Mouse (Mus musculus): Measurements from ENCODE around the gene Iqsec1. TPM values are rescaled to one million over a fixed set of nuclear protein-coding genes. Genes with fewer than 3 reads are reported as not detected.
"Not testable (repeated sequence)": the region's sequence is repeated elsewhere in the genome, so short reads cannot be mapped to it uniquely, and the experiment has no call there.

Gene Iqsec1
- polyA plus RNA-seq, 1 experiment from 2014 or later: 30.1 TPM

GRCm38 (mm10) chr6:90643057-90643456 lies 345.4 kb downstream of the Iqsec1 start:
- no peak for ATAC-seq (ENCODE audit: low FRiP score)
- no peak overlapping the region for H3K4me3 ChIP-seq (replicated peaks; ENCODE audit: low read length)
- no peak for DNase-seq (ENCODE audit: low spot score)
- no peaks in the 10 kb centered on the region for H3K36me3 ChIP-seq (replicated peaks; ENCODE audit: control insufficient read depth, insufficient read depth)
- no peaks in the 10 kb centered on the region for H3K27me3 ChIP-seq (ENCODE audit: control insufficient read depth, insufficient read depth, low read length)
- WGBS: 88% methylated on average over 3 of the region's 3 CpGs
- H3K9me3 ChIP-seq (ENCODE audit: control insufficient read depth, low read length): 0 out of 2 replicates have a peak, but pooled peaks cover 4% of the 10 kb centered on the region
- no peak overlapping the region for H3K9ac ChIP-seq
- no peak overlapping the region for H3K27ac ChIP-seq
- H3K4me2 ChIP-seq (replicated peaks): no peak overlapping the region
- peaks cover 10% of the 10 kb centered on the region; the same call in 1 of the 2 replicates for H3K4me1 ChIP-seq (replicated peaks; ENCODE audit: control insufficient read depth, insufficient read depth, low read length)

DNA sequence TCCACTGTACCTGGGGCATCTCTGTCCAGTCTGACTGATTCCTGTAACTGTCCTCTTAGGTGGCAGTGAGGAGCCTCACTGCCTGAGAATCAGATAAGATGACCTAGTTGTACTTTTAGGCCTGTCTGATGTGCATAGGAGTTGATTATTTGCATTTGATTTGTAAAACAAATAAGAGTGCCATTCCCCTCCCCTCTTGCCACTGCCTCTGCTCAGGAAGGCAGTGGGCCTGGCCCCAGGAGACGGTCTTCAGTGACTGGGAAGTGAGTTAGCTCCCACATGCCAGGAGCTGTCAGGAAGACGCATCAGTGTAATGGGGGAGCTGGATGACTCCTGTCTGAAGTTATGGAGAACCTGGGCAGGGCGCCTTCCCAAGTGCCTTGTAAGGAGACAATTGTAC lies 352.9 kb downstream of the Iqsec1 start:
- H3K27ac ChIP-seq: no peak overlapping the region
- H3K4me2 ChIP-seq (replicated peaks): no peak overlapping the region
- ATAC-seq (ENCODE audit: low FRiP score) (no peak), DNase-seq (ENCODE audit: low spot score) (no peak)
- H3K9me3 ChIP-seq (ENCODE audit: control insufficient read depth, low read length): no peaks in the 10 kb centered on the region
- 54% methylated on average over 3 of the region's 3 CpGs for WGBS
- H3K27me3 ChIP-seq (ENCODE audit: control insufficient read depth, insufficient read depth, low read length): no peaks in the 10 kb centered on the region
- no peaks in the 10 kb centered on the region for H3K36me3 ChIP-seq (replicated peaks; ENCODE audit: control insufficient read depth, insufficient read depth)
- no peaks in the 10 kb centered on the region for H3K4me1 ChIP-seq (replicated peaks; ENCODE audit: control insufficient read depth, insufficient read depth, low read length)
- H3K9ac ChIP-seq: no peak overlapping the region
- H3K4me3 ChIP-seq (replicated peaks; ENCODE audit: low read length): no peak overlapping the region

DNA sequence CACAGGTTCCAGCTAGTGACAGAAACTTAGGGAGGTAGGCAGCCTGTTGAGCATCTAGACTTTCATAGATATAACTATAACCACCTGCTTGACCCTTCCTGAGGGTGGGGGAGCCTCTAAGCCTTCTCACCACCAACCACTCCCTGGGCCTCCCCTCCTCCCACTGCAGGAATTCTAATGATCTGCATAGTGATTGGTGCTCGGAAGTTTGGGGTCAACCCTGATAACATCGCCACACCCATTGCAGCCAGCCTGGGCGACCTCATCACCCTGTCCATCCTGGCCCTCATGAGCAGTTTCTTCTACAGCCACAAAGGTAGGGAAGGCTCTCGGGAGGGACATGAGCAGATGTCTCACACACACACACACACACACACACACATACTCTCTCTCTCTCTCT lies 353.4 kb downstream of the Iqsec1 start:
- Histone ChIP-seq H3K27ac (no peak overlapping the region), H3K36me3 (replicated peaks; ENCODE audit: control insufficient read depth, insufficient read depth) (no peaks in the 10 kb centered on the region), H3K9me3 (ENCODE audit: control insufficient read depth, low read length) (no peaks in the 10 kb centered on the region), H3K9ac (no peak overlapping the region), H3K4me1 (replicated peaks; ENCODE audit: control insufficient read depth, insufficient read depth, low read length) (no peaks in the 10 kb centered on the region), H3K4me3 (replicated peaks; ENCODE audit: low read length) (no peak overlapping the region), H3K4me2 (replicated peaks) (no peak overlapping the region), H3K27me3 (ENCODE audit: control insufficient read depth, insufficient read depth, low read length) (no peaks in the 10 kb centered on the region)
- 49% methylated on average over 4 of the region's 4 CpGs for WGBS
- ATAC-seq (ENCODE audit: low FRiP score) (no peak), DNase-seq (ENCODE audit: low spot score) (no peak)

GRCm38 (mm10) chr6:90632526-90632925 lies 356.0 kb downstream of the Iqsec1 start:
- not testable (repeated sequence) for DNase-seq (ENCODE audit: low spot score); ATAC-seq (ENCODE audit: low FRiP score); H3K4me2 ChIP-seq (replicated peaks); H3K9ac ChIP-seq; H3K27ac ChIP-seq; H3K4me3 ChIP-seq (replicated peaks; ENCODE audit: low read length); H3K9me3 ChIP-seq (ENCODE audit: control insufficient read depth, low read length); H3K27me3 ChIP-seq (ENCODE audit: control insufficient read depth, insufficient read depth, low read length); H3K4me1 ChIP-seq (replicated peaks; ENCODE audit: control insufficient read depth, insufficient read depth, low read length); H3K36me3 ChIP-seq (replicated peaks; ENCODE audit: control insufficient read depth, insufficient read depth)
- WGBS: 71% methylated on average over 3 of the region's 3 CpGs

DNA sequence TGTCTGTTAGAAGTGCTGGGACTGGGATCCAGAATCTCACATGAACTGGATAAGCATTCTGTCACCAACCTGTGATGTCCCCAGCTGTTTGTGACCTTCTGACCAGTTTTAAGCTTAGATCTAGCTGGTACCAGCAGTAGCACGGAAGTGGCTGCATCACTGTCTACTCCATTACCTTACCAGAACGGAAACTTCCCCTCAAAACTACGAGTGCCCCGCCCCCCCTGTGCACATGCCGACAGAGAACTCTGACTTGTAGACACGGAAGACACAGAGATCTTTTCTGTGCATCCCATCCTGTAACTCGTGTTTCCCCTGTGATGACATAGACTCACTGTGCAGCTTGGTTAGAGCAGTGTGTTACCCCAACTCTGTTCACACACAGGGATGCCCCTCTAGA lies 358.1 kb downstream of the Iqsec1 start:
- no peak overlapping the region for H3K9ac ChIP-seq
- no peak overlapping the region for H3K4me2 ChIP-seq (replicated peaks)
- H3K9me3 ChIP-seq (ENCODE audit: control insufficient read depth, low read length): no peaks in the 10 kb centered on the region
- H3K4me3 ChIP-seq (replicated peaks; ENCODE audit: low read length): no peak overlapping the region
- no peaks in the 10 kb centered on the region for H3K36me3 ChIP-seq (replicated peaks; ENCODE audit: control insufficient read depth, insufficient read depth)
- H3K4me1 ChIP-seq (replicated peaks; ENCODE audit: control insufficient read depth, insufficient read depth, low read length): no peaks in the 10 kb centered on the region
- no peaks in the 10 kb centered on the region for H3K27me3 ChIP-seq (ENCODE audit: control insufficient read depth, insufficient read depth, low read length)
- no peak overlapping the region for H3K27ac ChIP-seq
- no peak for ATAC-seq (ENCODE audit: low FRiP score)
- DNase-seq (ENCODE audit: low spot score): no peak
- 88% methylated on average over 7 of the region's 7 CpGs for WGBS

- Histone ChIP-seq H3K9me3 (ENCODE audit: control insufficient read depth, low read length) (no peaks in the 10 kb centered on the region), H3K4me2 (replicated peaks) (no peak overlapping the region), H3K4me1 (replicated peaks; ENCODE audit: control insufficient read depth, insufficient read depth, low read length) (no peaks in the 10 kb centered on the region), H3K27me3 (ENCODE audit: control insufficient read depth, insufficient read depth, low read length) (no peaks in the 10 kb centered on the region), H3K9ac (no peak overlapping the region), H3K36me3 (replicated peaks; ENCODE audit: control insufficient read depth, insufficient read depth) (no peaks in the 10 kb centered on the region), H3K27ac (no peak overlapping the region), H3K4me3 (replicated peaks; ENCODE audit: low read length) (no peak overlapping the region)
- ATAC-seq (ENCODE audit: low FRiP score) (no peak), DNase-seq (ENCODE audit: low spot score) (no peak)
- WGBS: 90% methylated on average over 6 of the region's 6 CpGs
Observed at GRCm38 (mm10) chr6:90629506-90629905, 359.0 kb downstream of the Iqsec1 start.

DNA sequence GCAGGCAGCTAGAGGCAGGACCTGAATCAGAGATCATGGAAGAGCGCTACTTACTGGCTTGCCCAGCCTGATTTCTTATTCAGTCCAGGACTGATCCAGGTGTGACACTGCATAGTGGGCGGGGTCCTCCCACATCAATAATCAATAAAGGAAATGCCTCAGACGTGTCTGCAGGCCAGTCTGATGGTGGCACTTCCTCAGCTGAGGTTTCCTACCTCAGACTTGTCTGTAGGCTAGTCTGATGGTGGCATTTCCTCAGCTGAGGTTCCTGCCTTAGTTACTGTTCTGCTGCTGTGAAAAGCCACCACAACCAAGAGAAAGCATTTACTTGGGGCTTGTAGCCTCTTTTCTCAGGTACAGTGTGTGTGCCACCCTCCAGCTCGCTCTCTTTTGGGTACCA lies 360.9 kb downstream of the Iqsec1 start:
- Histone ChIP-seq H3K27me3 (ENCODE audit: control insufficient read depth, insufficient read depth, low read length) (no peaks in the 10 kb centered on the region), H3K27ac (no peak overlapping the region), H3K4me3 (replicated peaks; ENCODE audit: low read length) (no peak overlapping the region), H3K36me3 (replicated peaks; ENCODE audit: control insufficient read depth, insufficient read depth) (no peaks in the 10 kb centered on the region), H3K9me3 (ENCODE audit: control insufficient read depth, low read length) (no peaks in the 10 kb centered on the region), H3K9ac (no peak overlapping the region), H3K4me2 (replicated peaks) (no peak overlapping the region), H3K4me1 (replicated peaks; ENCODE audit: control insufficient read depth, insufficient read depth, low read length) (0 out of 2 replicates have a peak, but pooled peaks cover 4% of the 10 kb centered on the region)
- no peak for ATAC-seq (ENCODE audit: low FRiP score)
- 90% methylated on average over 4 of the region's 4 CpGs for WGBS
- no peak for DNase-seq (ENCODE audit: low spot score)

DNA sequence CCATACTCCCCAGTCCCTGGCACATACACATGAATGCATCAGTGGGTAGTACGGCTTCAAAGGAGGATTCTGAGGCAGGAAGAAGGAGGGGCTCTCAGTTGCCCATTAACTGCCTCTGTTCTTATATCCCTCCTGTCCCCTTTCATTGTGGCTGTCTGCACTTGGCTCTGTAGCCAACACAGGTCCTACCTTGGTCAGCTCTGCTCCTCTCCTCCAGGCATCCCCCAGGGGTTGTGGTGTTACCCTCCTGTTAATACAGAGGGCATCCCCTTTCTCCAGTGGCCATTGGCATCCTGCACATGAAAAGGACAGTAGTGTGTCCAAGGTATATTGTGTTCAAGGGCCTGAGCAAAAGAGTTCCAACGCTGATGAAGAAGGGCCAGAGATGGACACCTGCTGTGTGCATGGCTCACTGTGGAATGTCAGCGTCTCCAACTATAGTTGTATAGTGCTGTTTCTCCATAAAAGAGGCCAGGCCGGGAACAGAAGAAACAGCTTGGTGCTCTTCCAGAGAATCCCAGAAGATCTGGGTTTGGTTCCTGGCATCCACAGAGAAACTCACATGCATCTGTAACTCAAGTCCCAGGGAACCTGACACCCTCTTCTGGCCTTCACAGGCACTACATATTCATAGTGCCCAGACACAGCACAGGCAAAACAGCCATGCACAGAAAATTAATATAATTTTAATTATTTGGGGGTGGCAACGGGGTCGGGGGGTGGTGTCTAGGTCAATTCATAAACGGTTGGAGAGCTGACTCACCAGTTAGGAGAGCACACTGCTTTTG lies 363.1 kb downstream of the Iqsec1 start:
- WGBS: 80% methylated on average over 7 of the region's 7 CpGs
- Histone ChIP-seq H3K27ac (no peak overlapping the region), H3K36me3 (replicated peaks; ENCODE audit: control insufficient read depth, insufficient read depth) (no peaks in the 10 kb centered on the region), H3K9me3 (ENCODE audit: control insufficient read depth, low read length) (no peaks in the 10 kb centered on the region), H3K27me3 (ENCODE audit: control insufficient read depth, insufficient read depth, low read length) (no peaks in the 10 kb centered on the region), H3K4me3 (replicated peaks; ENCODE audit: low read length) (no peak overlapping the region), H3K9ac (no peak overlapping the region), H3K4me1 (replicated peaks; ENCODE audit: control insufficient read depth, insufficient read depth, low read length) (0 out of 2 replicates have a peak, but pooled peaks cover 4% of the 10 kb centered on the region), H3K4me2 (replicated peaks) (no peak overlapping the region)
- DNase-seq (ENCODE audit: low spot score) (no peak), ATAC-seq (ENCODE audit: low FRiP score) (no peak)

DNA sequence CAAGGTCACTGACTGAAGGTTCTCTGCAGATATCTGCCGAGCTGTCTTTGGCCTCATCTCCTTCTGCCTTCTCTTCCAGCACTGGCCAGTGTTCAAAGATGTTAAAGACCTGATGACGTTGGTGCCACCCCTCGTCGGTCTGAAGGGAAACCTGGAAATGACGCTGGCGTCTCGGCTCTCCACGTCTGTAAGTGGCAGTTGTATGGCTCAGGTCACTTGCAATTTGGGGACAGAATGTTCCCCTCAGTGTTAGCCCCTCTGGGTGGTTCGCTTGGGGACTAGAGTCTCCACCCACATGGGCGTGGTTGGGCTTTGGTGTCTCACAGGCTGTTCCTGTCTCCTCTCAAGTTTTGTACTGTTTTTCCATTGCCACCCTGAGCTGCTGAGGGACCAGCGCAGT lies 363.8 kb downstream of the Iqsec1 start:
- Histone ChIP-seq H3K27ac (no peak overlapping the region), H3K9me3 (ENCODE audit: control insufficient read depth, low read length) (no peaks in the 10 kb centered on the region), H3K9ac (no peak overlapping the region), H3K4me2 (replicated peaks) (no peak overlapping the region), H3K4me1 (replicated peaks; ENCODE audit: control insufficient read depth, insufficient read depth, low read length) (0 out of 2 replicates have a peak, but pooled peaks cover 4% of the 10 kb centered on the region), H3K36me3 (replicated peaks; ENCODE audit: control insufficient read depth, insufficient read depth) (no peaks in the 10 kb centered on the region), H3K4me3 (replicated peaks; ENCODE audit: low read length) (no peak overlapping the region), H3K27me3 (ENCODE audit: control insufficient read depth, insufficient read depth, low read length) (no peaks in the 10 kb centered on the region)
- DNase-seq (ENCODE audit: low spot score) (no peak), ATAC-seq (ENCODE audit: low FRiP score) (no peak)
- WGBS: 76% methylated on average over 11 of the region's 11 CpGs
